Mouse (Mus musculus): ENCODE data around the gene Fig4. TPM values are rescaled to one million over a fixed set of nuclear protein-coding genes. Genes with fewer than 3 reads are reported as not detected.

Fig4 gene
- total RNA-seq, 2 experiments from 2014 or later: 7.6 to 9.9 TPM

DNA sequence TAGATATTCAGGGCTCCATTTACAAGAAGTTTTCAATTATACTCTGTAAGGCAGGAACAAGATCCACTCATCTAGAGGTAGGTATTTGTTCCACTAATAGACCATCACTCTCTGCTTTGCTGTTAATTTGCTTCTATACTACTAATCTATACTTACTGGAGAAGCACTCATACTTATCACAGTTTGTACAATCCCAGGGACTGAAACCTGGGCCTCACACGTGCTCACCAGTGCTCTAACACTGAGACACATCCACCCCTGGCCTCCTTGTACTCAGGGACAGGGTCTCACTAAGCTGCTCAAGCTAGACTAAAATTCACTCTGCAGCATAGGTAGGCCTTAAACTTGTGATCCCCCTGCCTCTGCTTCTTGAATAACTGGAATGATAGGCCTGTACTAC is 41.8 kb downstream of the Fig4 start:
- DNase-seq: no peak

DNA sequence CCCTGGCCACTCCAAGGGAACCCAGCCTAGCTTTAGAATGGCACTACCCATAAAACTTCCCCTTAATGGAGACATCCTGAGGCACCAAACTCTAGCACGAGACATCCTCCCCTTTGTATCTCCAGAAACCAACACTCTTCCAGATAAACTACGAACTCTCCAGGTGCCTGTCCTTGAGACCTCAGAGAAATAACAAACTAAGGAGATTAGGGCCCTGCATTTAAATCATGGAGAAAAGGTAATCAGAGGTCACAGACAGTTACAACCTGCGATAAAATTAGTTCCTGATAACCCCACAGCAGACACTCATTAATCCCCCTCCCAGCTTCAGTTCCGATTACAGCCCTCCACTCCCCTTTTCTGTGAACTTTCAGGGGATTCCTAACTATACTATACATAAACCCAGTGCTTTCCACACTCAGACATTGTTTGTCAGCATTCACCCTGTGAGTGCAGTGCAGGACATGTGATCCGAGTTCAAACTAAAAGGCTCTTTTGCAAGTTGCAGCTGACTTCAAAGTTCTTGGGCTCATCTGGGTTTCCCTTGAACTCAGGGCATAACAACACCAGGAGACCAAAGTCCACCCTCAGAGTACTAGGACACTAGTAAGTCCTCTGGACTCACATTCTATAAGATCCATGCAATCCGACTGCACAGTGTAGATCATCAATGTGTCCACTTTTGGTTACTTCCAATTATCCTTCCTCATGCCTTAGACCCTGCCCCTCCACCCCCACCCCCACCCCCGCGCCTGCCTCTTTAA is 42.6 kb downstream of the Fig4 start:
- no peak for DNase-seq

DNA sequence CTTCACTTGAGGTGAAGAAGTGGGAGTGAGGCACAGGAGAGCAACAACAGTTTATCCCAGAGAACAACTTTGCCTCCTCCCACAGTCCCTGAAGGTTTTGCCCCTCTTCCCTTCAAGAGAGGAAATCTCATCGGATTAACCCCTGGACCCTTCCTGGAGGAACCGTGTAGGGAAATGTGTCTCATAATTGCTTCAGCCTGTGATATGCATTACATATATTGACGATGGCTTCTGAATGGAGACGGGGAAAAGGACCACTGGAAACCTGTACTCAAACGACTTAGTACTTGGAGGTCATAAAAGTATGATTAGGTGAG is 52.4 kb downstream of the Fig4 start:
- DNase-seq: no peak

DNA sequence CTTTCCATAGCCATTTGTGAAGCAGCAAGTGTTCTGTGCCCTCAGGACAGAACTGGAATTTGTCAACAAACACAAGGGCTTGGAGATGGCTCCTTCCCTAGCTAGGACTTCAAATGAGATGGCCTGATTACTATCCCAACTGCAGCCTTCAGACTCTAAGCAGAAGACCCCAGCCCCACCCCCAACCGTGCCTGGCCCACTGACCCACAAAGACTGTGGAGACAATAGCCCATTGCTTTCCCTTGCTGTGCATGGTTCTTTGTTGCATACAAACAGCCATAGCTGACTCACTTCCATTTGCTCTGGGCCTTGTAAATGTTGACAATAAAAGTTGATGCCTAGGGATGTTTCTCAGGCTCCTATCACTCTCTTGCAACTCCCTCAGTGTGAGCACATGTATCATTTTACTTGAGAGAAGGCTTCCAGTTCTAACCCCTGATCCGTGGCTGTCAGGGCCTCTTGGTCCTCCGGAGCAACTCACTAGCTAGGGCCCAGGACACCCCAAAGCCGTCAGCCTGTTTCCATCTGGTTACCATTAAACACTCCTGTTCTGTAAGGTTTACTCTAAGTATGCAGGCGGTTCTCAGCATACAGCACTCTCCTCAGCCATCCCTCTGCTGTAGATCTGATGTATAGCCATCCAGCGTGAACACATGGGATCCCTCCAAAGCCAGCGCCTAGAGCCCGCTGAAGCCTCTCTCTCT is 52.9 kb downstream of the Fig4 start:
- no peak for DNase-seq

DNA sequence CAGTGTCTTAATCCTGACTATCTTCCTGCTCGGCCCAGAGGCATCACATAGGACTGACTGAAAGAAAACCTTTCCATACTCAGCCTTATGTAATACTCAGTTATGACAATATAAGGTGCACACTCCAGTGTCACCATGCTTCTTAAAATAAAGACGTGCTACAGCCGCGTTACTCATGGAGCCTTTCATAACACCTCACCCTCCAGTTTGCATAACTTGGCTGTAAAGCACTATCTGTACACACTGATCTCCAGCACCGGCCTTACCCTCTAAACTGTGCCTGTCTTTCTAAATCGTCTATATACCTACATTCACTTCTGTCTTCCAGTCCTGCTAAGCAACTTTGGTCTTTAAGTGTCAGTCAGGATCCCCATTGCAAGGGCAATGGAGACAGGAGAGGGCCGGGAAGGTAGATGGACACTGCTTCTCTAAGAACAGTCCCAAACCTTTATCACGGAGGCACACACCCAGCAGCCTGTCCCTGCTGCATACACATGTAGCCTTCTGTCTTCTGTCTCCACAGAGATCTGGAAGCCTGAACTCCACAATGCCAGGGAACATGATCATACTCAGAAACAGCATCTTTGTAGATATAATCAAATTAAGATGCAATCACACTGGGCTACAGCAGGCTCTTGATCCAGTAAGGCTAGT is 53.9 kb downstream of the Fig4 start:
- no peak for DNase-seq

DNA sequence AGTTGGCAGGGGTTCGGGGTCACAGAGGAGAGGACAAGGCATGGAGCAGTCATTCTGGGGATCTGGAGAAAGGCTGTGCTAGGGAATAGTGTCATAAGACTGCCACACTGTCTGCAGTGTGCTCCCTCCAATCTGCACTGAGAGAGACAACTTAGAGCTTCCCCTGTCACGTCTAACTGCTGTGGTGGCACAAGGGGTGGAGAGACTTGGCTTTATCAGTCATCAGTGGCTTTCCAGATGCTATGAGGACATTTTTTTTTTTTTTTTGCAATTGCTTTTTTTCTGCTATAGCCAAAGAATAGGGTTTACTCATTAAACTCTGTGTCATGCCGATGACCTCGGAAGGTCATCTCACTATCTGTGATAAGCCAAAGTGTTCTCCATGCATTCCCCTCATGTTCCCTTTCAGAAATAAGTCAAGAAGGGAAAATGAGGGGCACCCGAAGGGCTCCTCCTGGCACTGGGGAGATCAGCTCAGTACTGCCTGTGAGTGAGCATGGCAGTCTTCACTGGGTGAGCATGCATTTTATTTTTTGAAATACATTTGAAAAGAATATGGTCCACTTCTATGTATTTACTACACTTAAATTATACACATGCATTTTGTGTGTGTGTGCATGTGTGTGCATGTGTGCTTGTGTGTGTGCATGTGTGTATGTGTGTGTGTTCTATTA is 55.1 kb downstream of the Fig4 start:
- DNase-seq: no peak

DNA sequence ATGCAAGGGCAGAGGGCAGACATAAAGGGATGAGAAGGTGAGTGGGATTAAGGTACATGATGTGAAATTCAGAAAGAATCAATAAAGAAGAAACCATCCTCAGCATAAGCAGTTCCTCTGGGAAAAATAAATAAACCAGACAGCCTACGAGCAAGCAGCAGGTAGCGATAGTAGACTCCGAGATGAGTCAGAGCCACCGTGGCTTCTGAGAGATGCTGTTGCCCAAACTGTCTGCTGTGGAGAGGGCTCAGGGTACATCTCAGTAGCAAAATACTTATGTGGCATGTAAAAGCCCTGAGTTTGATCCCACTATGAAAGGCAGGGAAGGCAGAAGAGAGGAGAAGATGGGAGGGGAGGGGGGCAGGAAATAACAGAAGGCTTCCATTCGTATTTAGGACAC is 56.9 kb downstream of the Fig4 start:
- no peak for DNase-seq

DNA sequence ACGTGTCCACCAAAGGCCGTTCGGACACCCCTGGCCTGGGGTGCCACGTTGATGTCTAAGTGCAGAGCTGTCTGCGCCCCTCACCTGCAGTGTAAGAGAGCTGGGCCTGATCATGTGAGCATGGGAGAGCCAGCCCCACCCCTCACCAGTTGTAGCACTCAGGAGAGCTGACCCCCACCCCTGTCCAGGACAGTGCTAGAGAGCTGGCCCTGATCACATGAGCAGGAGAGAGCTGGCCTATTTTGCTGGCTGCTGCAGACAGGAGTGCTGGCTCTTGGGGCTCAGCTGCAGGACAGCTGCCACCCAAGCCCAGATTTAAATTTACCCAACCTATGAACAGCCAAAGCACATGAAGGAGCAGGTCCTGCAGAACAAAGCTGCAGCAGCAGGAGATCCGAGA is 57.6 kb downstream of the Fig4 start:
- no peak for DNase-seq

DNA sequence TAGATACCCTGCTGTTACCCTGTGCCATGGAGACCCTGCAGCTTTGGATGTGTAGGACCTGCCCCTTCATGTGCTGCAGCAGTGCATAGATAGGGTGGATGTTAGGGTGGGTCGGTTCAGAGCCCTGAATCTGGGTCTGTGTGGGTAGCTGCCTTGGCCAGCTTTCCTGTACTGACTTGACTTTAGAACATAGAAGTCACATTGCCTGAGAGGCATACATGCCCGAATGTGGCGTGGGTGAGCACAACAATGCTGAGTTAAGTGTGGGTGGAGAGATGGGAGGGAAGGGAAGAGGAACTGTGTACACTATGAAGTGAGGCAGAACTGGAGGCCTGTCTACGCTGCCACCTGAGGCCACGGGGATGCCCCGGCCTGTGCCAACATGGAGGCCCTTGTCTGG is 58.0 kb downstream of the Fig4 start:
- no peak for DNase-seq

DNA sequence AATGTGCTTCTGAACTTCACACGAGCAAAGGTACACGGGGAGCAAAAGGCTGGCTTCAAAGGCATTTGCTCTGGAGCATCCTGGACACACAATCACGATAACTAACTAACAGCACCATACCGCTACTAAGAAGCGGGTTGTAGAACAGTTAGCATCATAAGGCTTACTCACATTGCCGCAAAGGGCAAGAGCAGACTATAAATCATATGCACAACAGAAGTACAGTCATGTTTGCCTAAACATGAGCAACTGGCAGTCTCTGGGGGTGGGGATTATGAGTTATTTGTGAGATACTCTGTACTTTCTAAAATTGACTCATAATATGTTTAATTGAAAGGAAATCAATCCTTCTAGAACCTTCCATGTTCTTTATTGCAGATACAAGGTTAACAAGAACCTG is 59.1 kb downstream of the Fig4 start:
- DNase-seq: no peak

DNA sequence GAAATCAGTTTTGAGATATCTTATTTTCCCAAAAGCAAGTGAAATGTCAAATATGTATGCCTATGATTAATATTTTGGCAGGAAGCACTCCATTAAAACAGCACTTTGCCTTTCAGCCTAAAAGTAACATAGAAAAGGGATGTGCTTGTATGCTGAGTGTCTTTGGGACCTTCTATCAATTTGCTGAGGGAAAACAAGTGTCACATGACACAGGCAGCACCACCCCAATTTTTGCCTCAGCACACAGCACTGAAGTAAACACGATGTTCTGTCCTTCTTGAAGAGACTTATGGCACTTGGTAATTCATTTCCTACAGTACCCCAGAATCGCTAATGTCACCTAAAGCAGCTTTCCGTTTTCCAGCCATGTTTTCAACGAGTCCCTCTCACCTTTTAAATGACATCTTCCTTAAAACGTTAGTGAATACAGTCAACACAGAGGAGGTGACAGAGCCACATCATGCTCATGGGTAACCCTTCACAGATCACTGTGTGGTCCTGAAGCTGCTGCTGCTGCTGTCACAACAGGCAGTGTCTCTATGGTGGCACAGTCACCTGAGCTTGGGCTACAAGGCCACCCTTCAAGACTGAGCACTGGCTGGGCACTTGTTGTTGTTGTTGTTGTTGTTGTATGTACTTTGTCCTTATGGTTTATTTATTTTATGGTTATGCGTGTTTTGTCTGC is 61.4 kb downstream of the Fig4 start:
- DNase-seq: no peak

DNA sequence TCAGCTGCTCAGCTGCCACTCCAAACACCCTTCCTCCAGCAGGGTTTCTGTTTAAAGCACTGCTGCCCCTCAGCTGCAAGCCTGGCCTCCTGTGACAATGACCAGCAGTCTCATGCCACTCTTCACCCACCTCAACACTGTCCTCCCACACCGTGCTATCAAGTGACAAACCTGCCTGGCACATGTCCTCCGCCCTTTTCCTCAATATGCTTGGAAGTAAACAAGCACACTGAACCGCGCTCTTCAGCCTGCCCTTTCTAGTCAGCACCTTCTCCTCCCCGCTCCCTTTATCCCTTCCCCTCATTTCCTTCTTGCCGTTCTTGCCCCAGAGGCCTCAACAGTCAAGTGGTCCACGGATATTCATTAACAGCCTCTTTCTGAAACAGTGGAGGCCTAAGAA is 62.0 kb downstream of the Fig4 start:
- DNase-seq: no peak

DNA sequence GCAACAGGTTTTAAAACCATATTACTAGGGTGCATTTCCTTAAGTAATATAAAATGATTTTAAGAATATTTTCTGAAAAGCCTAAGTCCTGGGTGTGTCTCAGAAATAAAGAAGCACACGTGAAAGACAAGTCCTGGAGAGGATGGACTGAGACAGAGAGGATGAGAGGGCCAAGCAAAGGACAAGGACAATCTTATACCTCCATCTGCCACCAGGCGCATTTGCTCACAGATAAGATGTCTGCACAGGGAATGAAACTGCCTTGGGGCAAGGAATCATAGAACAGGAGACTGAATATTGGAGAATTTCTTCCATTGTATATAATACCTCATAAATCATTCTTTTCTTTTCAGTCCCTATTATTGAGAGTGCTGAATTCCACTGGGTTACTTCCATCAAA is 67.0 kb downstream of the Fig4 start:
- no peak for DNase-seq

DNA sequence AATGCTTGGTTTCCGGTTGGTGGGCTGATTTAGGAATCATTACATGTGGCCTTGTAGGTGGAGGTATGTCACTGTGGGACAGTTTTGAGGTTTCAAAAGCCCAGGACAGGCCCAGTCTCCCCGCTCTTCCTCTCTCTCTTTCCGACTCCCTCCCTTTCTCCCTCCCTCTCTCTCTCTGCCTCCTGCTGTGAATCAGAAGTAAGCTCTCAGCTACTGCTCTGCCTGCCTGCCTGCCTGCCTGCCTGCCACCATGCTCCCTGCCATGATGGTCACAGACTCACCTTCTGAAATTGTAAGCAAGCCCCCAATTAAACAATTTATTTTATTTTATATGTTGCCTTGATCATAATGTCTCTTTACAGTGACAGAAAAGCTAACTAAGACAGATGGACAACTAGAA is 67.5 kb downstream of the Fig4 start:
- no peak for DNase-seq

DNA sequence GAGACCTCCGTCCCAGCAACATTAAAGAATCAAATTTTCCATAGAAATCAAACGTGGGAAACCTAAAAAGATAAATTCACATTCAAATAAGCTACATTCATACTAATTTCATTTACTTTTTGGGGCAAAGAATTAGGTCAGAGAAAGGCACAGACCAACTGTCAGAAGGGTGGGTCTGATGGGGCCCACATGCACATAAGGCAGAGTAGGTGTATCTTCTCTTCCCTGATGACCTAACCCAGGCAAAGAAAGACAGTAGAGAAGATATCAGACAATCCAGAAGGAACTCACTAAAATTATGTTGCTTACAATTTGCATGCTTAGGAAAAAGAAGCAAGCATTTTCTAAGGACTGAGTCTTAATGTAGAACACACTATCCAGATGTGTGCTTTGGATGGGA is 67.9 kb downstream of the Fig4 start:
- DNase-seq: no peak

DNA sequence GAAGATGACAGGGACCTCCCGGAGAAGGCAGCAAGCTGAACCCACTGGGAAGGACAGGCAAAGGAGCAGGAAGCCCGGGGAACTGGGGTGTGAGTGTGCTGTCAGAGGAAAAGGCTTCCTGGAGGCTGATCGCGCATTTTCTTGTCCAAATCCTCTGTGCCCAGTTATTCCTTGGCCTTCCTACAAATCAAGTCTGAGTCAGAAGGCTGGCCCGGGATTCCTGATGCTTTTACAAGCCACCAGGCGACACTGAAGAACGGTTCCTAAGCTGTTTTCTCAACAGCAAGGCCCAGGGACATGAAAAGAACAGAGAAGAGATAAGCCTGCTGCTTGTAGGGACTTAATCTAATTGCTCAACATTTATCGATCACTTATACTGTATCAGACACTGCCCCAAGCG is 68.5 kb downstream of the Fig4 start:
- no peak for DNase-seq

DNA sequence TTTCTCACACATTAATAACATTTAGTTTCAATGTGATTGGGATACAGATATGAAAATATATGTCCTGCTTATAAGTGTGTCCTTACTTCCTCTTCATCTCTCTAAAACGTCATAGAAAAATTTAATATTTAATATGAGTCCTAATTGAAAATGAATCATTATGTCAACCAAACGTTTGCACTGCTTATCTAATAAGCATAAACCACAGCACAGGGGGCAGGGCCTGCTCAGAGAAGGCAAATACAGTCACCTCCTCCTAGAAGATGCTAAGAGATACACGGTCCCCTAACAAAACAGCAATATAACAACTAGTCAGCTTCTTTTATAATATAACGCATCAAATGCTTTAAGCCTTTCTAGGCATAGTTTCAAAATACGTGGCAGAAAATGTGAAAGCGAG is 69.9 kb downstream of the Fig4 start:
- no peak for DNase-seq

DNA sequence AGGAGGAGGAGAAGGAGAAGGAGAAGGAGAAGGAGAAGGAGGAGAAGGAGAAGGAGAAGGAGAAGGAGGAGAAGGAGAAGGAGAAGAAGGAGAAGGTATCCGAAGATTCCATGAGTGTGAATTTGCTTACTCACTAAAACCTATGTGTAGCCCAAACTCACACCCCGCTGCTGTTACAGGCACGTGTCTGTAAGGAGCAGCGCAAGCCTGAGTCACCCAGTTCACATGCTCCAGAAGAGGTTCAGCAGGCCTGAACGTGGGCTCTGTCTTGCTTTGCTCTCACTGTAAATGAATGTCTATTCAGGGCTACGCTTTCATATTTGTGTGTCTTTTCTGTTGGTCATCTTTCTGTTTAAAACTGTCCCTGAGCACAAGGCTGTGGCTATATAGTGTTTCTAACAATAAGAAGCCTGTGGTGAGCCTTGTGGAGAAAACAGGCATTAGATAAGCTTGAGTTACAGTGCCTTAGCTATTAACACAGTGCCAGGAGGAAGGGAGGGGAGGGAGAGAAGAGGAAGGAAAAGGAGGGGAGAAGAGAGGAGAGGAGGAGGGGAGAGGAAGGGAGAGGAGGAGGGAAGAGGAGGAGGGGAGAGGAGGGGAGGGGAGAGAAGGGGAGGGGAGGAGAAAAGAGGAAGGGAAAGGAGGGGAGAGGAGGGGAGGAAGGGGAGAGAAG is 71.8 kb downstream of the Fig4 start:
- DNase-seq: no peak

DNA sequence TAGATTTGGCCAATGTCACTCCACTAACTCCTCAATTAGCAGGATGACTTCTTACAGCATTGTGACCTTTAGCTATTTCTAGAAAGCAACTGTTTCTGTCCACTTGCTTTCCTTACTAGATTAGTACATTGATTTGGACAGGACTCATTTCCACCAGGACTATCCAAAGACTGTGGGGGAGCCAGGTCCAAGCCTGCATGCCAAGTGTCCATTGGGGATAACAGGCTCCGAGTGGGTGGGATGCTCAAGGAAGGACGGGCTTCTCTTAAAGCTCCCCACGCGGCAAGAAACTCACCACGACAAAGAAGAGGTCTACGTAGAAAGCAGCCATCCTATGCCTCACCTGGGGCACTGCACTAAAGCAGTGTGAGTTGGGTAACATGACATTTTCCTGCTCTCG is 75.4 kb downstream of the Fig4 start:
- DNase-seq: no peak

DNA sequence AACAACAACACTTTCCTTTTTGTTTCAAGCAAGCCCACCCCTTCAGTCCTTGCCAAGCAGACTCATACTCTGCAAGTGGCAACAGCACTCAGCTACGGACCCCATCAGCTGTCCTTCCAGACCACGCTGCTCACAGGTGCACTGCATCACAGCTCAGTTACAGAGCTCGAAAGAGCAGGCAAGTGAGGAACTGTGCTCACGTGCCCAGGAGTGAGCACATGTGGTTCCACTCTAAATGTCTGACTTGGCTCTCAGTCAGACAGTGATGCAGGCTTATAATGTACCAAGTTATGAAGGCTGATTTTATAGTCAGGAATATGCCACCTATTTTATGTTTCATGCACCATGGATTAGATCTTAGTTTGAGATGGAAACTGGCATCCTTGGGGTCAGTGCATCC is 79.6 kb downstream of the Fig4 start:
- no peak for DNase-seq

DNA sequence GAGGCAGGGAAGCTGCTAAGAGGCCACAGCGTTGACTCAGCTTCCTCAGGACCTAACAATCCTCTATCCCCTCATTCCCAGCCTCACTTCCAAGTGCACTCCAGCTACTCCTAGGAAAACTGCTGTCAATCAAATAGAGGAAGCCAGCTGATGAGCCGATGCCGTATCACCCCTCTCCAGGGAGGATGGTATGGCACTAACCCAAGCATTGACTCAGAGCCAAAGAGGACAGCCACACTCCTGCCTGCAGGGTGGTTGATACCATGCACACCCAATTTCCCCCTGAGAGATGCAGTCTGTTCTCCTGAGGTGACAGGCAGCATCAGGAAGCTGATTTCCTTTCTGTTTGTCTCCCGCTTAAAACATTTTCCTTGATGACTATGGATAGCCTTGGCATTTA is 81.9 kb downstream of the Fig4 start:
- no peak for DNase-seq

DNA sequence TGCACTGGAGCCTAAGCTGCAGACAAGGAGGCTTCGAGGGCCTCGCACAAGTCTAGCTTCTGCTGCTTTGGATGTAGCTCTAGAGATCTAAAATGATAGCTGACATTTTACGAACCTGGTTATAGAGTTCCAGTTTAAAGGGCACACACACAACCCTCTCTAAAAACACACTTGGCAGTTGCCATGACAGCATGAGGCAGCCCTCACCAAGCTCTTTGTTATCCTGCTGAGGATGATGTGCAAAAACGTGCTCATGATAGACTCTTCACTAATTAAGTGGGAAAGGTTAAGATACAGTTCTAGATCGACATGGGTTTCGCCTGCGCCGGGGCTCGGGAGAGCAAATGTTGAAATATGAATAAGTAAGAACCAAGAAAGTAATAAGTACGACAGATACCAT is 84.2 kb downstream of the Fig4 start:
- DNase-seq: no peak

All from gastrocnemius, postnatal 10 days (tissue).